Mouse (Mus musculus): ENCODE results near the gene Nagpa. TPM values are rescaled to one million over a fixed set of nuclear protein-coding genes. Genes with fewer than 3 reads are reported as not detected.

Gene Nagpa
- total RNA-seq, 2 experiments from 2014 or later = 6.5 to 6.7 TPM

Small RNA genes lying within 50 kb of the gene (microRNA-seq; reads per million reads assigned to microRNA genes)
- gene Gm23689 = 0 reads per million in 2 experiments
- 0 reads per million in 2 experiments for gene Gm26095
- 0 reads per million in 2 experiments for gene Mir6364

Other genes with a start within 250 kb of the Nagpa start
- gene Anks3, start 239.8 kb downstream of the Nagpa start, total RNA-seq (2021) = 10 to 100 TPM; 12.5 to 13.2 TPM
- gene Sept12, start 206.2 kb downstream of the Nagpa start, total RNA-seq (2021) = not detected
- not detected for gene Smim22, start 196.7 kb downstream of the Nagpa start, total RNA-seq (2021)
- 1 to 10 TPM; 4.8 to 7.0 TPM for gene Rogdi, start 190.5 kb downstream of the Nagpa start, total RNA-seq (2021)
- 10 to 100 TPM; 31.5 to 31.9 TPM for gene Glyr1, start 154.1 kb downstream of the Nagpa start, total RNA-seq (2021)
- 10 to 100 TPM; 22.6 to 23.5 TPM for gene Ubn1, start 154.0 kb downstream of the Nagpa start, total RNA-seq (2021)
- gene Ppl, start 71.6 kb downstream of the Nagpa start, total RNA-seq (2021) = 1 to 10 TPM; 2.0 to 2.9 TPM
- gene Sec14l5, start 56.9 kb downstream of the Nagpa start, total RNA-seq (2021) = 10 to 100 TPM in 1 of 2 experiments, 1 to 10 TPM in 1; 9.5 to 10.3 TPM
- 1 to 10 TPM; 3.7 to 4.5 TPM for gene AU021092, start 18.3 kb upstream of the Nagpa start, total RNA-seq (2021)
- gene Alg1, start 29.6 kb upstream of the Nagpa start, total RNA-seq (2021) = 1 to 10 TPM; 8.6 to 9.8 TPM
- gene Eef2kmt, start 52.0 kb upstream of the Nagpa start, total RNA-seq (2021) = 1 to 10 TPM; 6.3 to 6.8 TPM